Mouse (Mus musculus) heart, adult 18-20 months (tissue): ENCODE data around the gene Icam2. TPM values are rescaled to one million over a fixed set of nuclear protein-coding genes. Genes with fewer than 3 reads are reported as not detected.
A peak's percentile ranks its signal among the peaks of the same experiment; 100 is the strongest.
"Not testable (repeated sequence)": the region's sequence is repeated elsewhere in the genome, so short reads cannot be mapped to it uniquely, and the experiment has no call there.

Experiments used
- DNase-seq, 2 experiments: peaks; one replicate each; pipeline ENCODE4 v3.0.0; 2021 to 2022; ENCODE audit warnings: mixed read lengths in 1 of 2
- long read RNA-seq, 2 experiments: library from polyadenylated mRNA; stranded (forward); transcript quantifications; one replicate each; pipeline ENCODE4 v2.0.0; 2021
- total RNA-seq, 2 experiments: library from RNA; stranded (reverse); gene quantifications; 2 replicates each; pipeline ENCODE4 v1.2.3; 2021

Icam2 gene
- total RNA-seq: 10 to 100 TPM; 19.2 to 24.5 TPM
- long read RNA-seq, experiment 1, transcript Icam2-201 (4 exons, 1,282 nt): major isoform, 11 of 15 reads
- long read RNA-seq, experiment 1, partial matches to known transcripts: 4 of 15 reads
- long read RNA-seq, experiment 1, other reads (novel, unspliced or antisense): 0 of 15 reads
- long read RNA-seq, experiment 2, partial matches to known transcripts: 2 of 5 reads
- long read RNA-seq, experiment 2, other reads (novel, unspliced or antisense): 0 of 5 reads

DNA sequence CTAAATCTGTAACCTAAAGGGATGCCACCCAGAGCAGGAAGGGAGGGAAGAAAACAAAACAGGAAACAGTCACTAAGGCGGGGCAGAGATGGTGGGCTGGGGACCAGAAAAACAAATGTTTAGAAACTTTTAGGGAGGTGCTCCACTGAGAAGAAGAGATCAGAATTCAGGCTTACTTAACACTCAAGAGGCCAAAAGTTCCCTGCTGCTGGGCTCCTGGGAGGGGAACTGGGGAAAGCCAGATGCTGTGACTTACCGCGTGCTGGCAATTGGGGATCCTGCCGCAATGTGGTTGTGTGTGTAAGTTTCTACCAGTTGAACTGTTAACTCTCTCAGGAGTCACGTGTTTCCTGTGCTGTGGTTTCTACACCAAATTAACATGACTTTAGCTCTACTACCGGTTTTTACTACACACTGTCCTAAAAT lies at the start of gene Icam2:
Gene Icam2, minus strand, starts transcription at position 285 of the 426 bp plus-strand sequence.
- DNase-seq: peak; percentile 44 to 51

- no peak for DNase-seq
Measured at GRCm38 (mm10) chr11:106437543-106437942, 49.7 kb upstream of the Icam2 start.

DNA sequence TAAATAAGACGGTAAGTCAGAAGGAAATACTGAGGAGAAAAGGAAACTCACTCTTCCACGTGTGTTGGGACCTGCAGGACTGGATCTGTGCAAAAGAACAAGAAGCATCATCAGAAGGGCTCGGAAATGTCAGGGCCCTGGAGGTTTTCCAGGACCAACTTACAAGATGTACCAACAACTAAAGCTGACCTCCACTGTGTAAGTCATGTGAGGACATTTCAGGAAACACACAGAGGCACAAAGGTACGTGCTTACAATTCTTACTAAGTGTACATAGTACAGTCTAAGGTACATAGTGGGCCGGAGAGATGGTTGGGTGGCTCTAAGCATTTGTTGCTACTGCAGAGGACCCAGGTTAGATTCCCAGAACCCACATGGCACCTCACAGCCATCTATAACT lies 49.2 kb upstream of the Icam2 start:
- no peak for DNase-seq

DNA sequence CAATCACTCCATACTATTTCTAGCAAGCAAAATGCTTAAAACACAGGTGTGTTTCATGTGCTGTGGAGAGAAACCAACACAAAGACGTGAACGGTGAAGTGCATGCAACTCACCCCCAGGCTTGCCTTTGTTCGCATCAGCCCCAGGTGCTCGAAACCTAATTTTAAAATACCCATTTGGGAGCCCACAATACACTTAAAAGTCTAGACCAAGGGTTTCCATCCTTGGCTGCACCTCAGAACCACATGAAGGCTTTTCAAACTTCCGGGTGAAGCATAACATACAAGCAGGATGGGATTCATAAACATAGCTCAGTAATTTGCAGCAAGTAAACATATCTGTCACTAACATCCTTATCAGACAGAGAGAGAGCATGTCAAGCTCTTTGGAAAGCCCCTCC lies 42.5 kb upstream of the Icam2 start:
- no peak for DNase-seq

GRCm38 (mm10) chr11:106429689-106430088 lies 41.8 kb upstream of the Icam2 start:
- DNase-seq: no peak

- no peak for DNase-seq
Measured at GRCm38 (mm10) chr11:106428556-106428955, 40.7 kb upstream of the Icam2 start.

DNA sequence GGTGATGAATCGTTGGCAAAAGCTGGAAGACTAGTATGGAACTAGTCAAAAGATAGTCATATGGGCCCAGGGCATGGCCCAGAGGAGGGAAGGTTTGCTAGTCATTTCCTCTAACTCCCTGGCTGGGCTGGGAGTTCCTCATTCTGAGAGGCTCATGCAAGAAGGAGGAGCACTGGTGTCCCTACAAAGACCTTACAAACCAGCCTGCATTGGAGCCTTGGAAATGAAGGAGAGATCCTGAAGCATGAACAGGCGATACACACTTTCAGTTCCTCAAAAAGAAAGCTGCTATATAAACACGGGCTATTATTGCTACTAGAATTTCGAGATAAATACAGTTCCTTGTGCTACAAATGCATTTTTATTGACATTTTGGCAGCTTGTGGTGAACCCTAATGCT lies 40.2 kb upstream of the Icam2 start:
- peak; percentile 29 to 58 for DNase-seq

GRCm38 (mm10) chr11:106426447-106426846 lies 38.6 kb upstream of the Icam2 start:
- DNase-seq: no peak

GRCm38 (mm10) chr11:106425201-106425600 lies 37.3 kb upstream of the Icam2 start:
- DNase-seq: no peak

GRCm38 (mm10) chr11:106419262-106420102 lies 31.6 kb upstream of the Icam2 start:
- peak; percentile 25 to 28 for DNase-seq

DNA sequence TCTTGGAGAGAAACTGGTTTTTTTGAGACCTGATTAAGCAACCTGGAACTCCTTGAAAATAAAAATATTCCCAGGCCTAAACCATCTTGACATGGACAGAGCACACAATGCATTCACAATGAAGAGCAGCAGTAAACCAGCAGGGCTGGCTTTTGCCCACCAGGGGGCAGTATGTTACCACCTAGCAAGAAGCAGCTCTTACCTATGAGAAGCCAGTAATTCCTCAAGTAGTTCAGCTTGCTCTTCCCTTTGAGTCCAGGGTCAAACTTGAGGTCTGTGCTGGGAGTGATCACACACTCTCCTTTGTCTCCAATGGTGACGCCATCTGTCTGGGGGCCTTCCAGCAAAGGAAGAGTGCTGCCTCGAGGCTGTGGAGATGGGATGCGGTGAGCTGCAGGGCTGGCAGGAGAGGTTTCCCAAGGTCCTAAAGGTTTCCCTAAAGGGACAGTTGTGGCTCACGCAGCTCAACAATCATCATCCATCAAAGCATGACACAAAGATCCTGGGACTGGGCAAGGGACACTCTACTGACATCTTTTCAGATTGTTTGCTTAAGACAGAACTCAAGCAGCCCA lies 30.8 kb upstream of the Icam2 start:
- peak; percentile 78 to 87 for DNase-seq

DNA sequence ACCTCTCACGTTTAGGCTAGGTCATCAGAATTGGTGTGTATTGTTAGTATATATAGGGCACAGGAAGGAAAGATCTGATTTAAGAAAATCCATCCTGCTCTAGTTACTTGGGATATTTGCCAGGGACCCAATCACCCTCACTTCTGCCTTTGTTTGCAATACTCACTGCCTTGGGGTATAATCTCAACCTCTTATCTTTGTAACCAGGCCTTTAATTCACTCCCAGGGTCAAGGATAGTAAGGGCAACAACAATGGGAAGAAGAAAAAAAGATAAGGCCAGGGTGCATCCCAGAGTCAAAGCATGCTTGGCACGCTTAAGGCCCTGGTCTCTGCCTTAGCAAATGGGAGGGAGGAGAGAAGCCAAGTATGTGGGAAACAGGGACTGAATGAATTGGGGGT lies 30.0 kb upstream of the Icam2 start:
- no peak for DNase-seq

GRCm38 (mm10) chr11:106416331-106416730 lies 28.5 kb upstream of the Icam2 start:
- no peak for DNase-seq

- no peak for DNase-seq
Measured at GRCm38 (mm10) chr11:106412641-106413360, 24.9 kb upstream of the Icam2 start.

GRCm38 (mm10) chr11:106411157-106411556 lies 23.3 kb upstream of the Icam2 start:
- no peak for DNase-seq

- DNase-seq: no peak
Measured at GRCm38 (mm10) chr11:106410507-106410906, 22.6 kb upstream of the Icam2 start.

DNA sequence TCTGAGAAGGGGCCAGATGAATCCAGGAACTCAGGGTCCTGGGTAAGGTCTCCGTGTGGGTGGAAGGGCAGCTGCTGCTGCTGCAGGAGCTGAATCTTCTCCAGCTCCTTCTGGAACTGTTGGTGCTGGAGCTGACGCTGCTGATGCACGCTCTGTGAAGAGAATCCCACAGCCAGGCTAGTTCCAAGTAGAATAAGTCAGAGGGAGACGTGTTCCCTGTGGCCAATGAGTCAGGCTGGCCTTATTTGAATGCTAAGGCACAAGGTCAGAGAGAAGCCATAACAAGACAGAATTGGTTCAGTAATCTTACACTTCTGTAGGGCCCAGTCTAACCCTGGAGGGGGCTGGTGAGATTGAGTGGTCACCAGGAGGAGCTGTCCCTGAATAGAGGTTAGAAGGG lies 22.1 kb upstream of the Icam2 start:
- DNase-seq: no peak

- no peak for DNase-seq
Measured at GRCm38 (mm10) chr11:106398481-106398880, 10.6 kb upstream of the Icam2 start.

DNA sequence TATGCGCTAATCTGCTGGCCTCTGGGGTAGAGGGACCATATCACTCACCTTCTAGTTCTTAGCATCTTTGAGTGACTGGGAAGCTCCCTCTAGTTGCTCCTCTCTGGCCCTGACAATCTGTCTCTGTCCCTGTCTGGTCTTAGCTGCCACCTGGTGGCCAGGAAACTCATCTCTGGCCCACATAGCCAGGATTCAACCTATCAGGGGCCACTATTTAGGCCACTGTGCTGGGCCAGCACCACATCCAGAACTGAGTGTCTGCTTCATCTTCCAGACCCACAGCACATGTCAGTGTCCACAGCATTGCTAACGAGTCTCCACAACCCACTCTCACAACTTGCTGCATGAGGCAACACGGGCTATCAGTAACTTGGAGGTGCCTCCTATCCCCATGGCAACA lies 9.8 kb upstream of the Icam2 start:
- no peak for DNase-seq

- not testable (repeated sequence) for DNase-seq
Measured at GRCm38 (mm10) chr11:106394055-106394454, 6.2 kb upstream of the Icam2 start.

GRCm38 (mm10) chr11:106393331-106393616 lies 5.4 kb upstream of the Icam2 start:
- DNase-seq: no peak

DNA sequence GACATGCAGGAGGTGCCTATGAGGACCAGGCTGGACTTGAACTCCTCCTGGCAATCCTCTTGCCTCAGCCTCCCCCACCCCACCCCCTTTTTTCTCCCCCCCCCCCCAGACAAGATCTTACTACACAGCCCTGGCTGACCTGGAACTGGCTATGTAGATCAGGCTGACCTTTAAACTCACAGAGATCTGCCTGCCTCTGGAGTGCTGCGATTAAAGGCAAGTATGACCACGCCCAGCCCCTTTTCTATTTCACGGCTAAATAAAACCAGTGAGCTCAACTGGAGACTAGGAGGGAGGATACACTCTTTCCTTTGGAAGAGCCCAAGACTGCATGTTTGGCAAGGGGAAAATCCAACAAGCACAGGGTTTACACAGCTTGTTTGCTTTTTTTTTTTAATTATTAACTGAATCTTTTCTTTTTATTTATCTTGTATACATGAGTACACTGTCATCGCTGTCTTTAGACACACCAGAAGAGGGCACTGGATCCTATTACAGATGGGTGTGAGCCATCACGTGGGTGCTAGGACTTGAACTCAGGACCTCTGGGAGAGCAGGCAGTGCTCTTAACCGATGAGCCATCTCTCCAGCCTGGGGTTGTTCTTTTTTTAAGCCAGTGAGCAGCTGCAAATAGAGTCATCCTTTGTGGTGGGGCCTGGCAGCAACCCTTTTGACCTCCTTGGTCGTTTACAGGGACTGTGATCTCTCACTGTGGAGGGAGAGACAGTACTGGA lies 4.9 kb upstream of the Icam2 start:
- no peak for DNase-seq
